Mouse (Mus musculus): ENCODE results near the gene 4930469K13Rik.

GRCm38 (mm10) chr11:34077870-34078269 lies 20.5 kb downstream of the 4930469K13Rik start:
- TF ChIP-seq CTCF (IDR thresholded peaks at IDR 0.05; ENCODE audit: control insufficient read depth, insufficient read depth, insufficient replicate concordance, low read depth, low read length) (no peak), POLR2A (IDR thresholded peaks at IDR 0.05; ENCODE audit: control insufficient read depth, low read depth, low read length) (no peak)
